ENCODE assay signal across 34 mouse cellular contexts in genomic region chr9:64314696-64315095, GRCm38 (mm10).
"Had no signal": no experiment of that assay in that cellular context is flagged by ENCODE, and none has a peak within 500 bp of the region (broad histone marks: within the 10 kb centered on the region; RNA-seq: fewer than 3 reads in every experiment).

No protein-coding gene starts in this region.

- H3K27me3 ChIP-seq: heart, embryonic 12.5 days; heart, embryonic 13.5 days; heart, embryonic 15.5 days; hindbrain, embryonic 12.5 days; hindbrain, embryonic 13.5 days; hindbrain, embryonic 15.5 days; intestine, embryonic 15.5 days; kidney, embryonic 15.5 days had no signal

- H3K4me2 ChIP-seq: heart, embryonic 11.5 days; heart, embryonic 12.5 days; heart, embryonic 13.5 days; heart, embryonic 15.5 days; hindbrain, embryonic 12.5 days; hindbrain, embryonic 13.5 days; hindbrain, embryonic 14.5 days; hindbrain, embryonic 15.5 days; intestine, embryonic 15.5 days; kidney, embryonic 15.5 days had no signal

- H3K27ac ChIP-seq: heart, embryonic 10.5 days; heart, embryonic 13.5 days; heart, embryonic 15.5 days; hindbrain, embryonic 10.5 days; hindbrain, embryonic 12.5 days; hindbrain, embryonic 13.5 days; hindbrain, embryonic 14.5 days; hindbrain, embryonic 15.5 days; hindbrain, postnatal 0 days; intestine, embryonic 15.5 days; kidney, embryonic 15.5 days; kidney, postnatal 0 days; layer of hippocampus, adult 2 months had no signal

- DNase-seq: heart, postnatal 10 days; heart, postnatal 36 days; heart, postnatal 4 days; kidney, adult 11 months; kidney, adult 18-20 months; kidney, adult 2 months; kidney, adult 8-10 months; kidney, adult 9 months; kidney, postnatal 10 days; kidney, postnatal 14 days; kidney, postnatal 25 days; kidney, postnatal 36 days; kidney, postnatal 4 days; layer of hippocampus, adult 9-11 months; layer of hippocampus, postnatal 36 days had no signal

- H3K4me1 ChIP-seq: heart, embryonic 12.5 days; heart, embryonic 15.5 days; hindbrain, embryonic 10.5 days; hindbrain, embryonic 12.5 days; hindbrain, embryonic 13.5 days; hindbrain, embryonic 15.5 days; intestine, embryonic 15.5 days; kidney, embryonic 15.5 days had no signal

- H3K4me3 ChIP-seq: heart, embryonic 10.5 days; heart, embryonic 12.5 days; heart, embryonic 13.5 days; heart, embryonic 15.5 days; hindbrain, embryonic 10.5 days; hindbrain, embryonic 12.5 days; hindbrain, embryonic 13.5 days; hindbrain, embryonic 15.5 days; intestine, embryonic 15.5 days; kidney, embryonic 15.5 days; layer of hippocampus, adult 2 months had no signal

- H3K9ac ChIP-seq: heart, embryonic 12.5 days; heart, embryonic 13.5 days; heart, embryonic 15.5 days; hindbrain, embryonic 12.5 days; hindbrain, embryonic 13.5 days; hindbrain, embryonic 14.5 days; hindbrain, embryonic 15.5 days; intestine, embryonic 15.5 days; kidney, embryonic 15.5 days had no signal

- H3K9me3 ChIP-seq: heart, embryonic 10.5 days; heart, embryonic 12.5 days; heart, embryonic 13.5 days; heart, embryonic 15.5 days; hindbrain, embryonic 10.5 days; hindbrain, embryonic 12.5 days; hindbrain, embryonic 13.5 days; hindbrain, embryonic 15.5 days; intestine, embryonic 15.5 days; kidney, embryonic 15.5 days had no signal

- ATAC-seq: hindbrain, embryonic 16.5 days; hindbrain, postnatal 0 days; inflammation-experienced regulatory T-cells, adult 6 months; intestine, embryonic 15.5 days; intestine, embryonic 16.5 days; intestine, postnatal 0 days had no signal
